Mouse (Mus musculus) limb, embryonic 12.5 days (tissue): ENCODE data around the gene Morn1. TPM values are rescaled to one million over a fixed set of nuclear protein-coding genes. Genes with fewer than 3 reads are reported as not detected.
"Not testable (repeated sequence)": the region's sequence is repeated elsewhere in the genome, so short reads cannot be mapped to it uniquely, and the experiment has no call there.

Experiments used
- ATAC-seq: fragments of 200-750 bp; cut with Nextera tagmentation; 2 replicates; pipeline ENCODE4 v1.8.0; 2017; ENCODE audit warnings: low read depth, moderate TSS enrichment; ENCODE audit not compliant: insufficient number of reproducible peaks, insufficient read depth, low FRiP score, low TSS enrichment
- H3K27ac ChIP-seq: fragments of 300-500 bp; sonication (generic); 2 replicates; pipeline ENCODE4 v1.5.1; 2016; ENCODE audit warnings: mild to moderate bottlenecking, moderate library complexity
- H3K27me3 ChIP-seq: fragments of 300-500 bp; sonication (generic); 2 replicates; pipeline ENCODE4 v1.6.1; 2016; ENCODE audit warnings: mild to moderate bottlenecking, moderate library complexity
- H3K36me3 ChIP-seq: fragments of 300-500 bp; sonication (generic); 2 replicates; pipeline ENCODE4 v1.6.1; 2016; ENCODE audit warnings: mild to moderate bottlenecking, moderate library complexity
- H3K4me1 ChIP-seq: fragments of 300-500 bp; sonication (generic); replicated peaks from 2 replicates; pipeline ENCODE4 v1.6.1; 2016
- H3K4me2 ChIP-seq: fragments of 300-500 bp; sonication (generic); 2 replicates; pipeline ENCODE4 v1.6.1; 2016; ENCODE audit warnings: mild to moderate bottlenecking, moderate library complexity
- H3K4me3 ChIP-seq: fragments of 300-500 bp; sonication (generic); replicated peaks from 2 replicates; pipeline ENCODE4 v1.5.1; 2016; ENCODE audit warnings: mild to moderate bottlenecking
- H3K9ac ChIP-seq: fragments of 300-500 bp; sonication (generic); replicated peaks from 2 replicates; pipeline ENCODE4 v1.6.1; 2016; ENCODE audit warnings: mild to moderate bottlenecking, moderate library complexity
- H3K9me3 ChIP-seq: fragments of 300-500 bp; sonication (generic); 2 replicates; pipeline ENCODE4 v1.6.1; 2016; ENCODE audit warnings: mild to moderate bottlenecking, moderate library complexity
- WGBS: fragments of 180-500 bp; shearing (Covaris S2); methylation state at CpG from one replicate; pipeline ENCODE4 v1.1.7; 2016; 5-methylcytosine and 5-hydroxymethylcytosine counted together
- polyA plus RNA-seq: library from polyadenylated mRNA; unstranded; fragments of >200 nt; fragmentation: Nextera tagmentation; extraction: Ambion mirVana; gene quantifications from 2 replicates; pipeline ENCODE4 v1.2.1, GENCODE M21; 2016

Morn1 gene
- polyA plus RNA-seq, 1 experiment from 2014 or later = 5.2 TPM

GRCm38 (mm10) chr4:155065970-155066833 is 20.2 kb upstream of the Morn1 start:
- H3K9ac ChIP-seq = peak overlapping the region; percentile 5; the same call in 1 of the 2 replicates
- no peaks in the 10 kb centered on the region for H3K9me3 ChIP-seq
- H3K27me3 ChIP-seq = no peaks in the 10 kb centered on the region
- peak; percentile 29 for ATAC-seq
- H3K4me1 ChIP-seq = peaks cover 18% of the 10 kb centered on the region
- peak overlapping the region; percentile 81 for H3K4me2 ChIP-seq
- peak overlapping the region; percentile 79 for H3K27ac ChIP-seq
- H3K36me3 ChIP-seq = peaks cover 32% of the 10 kb centered on the region
- WGBS = 4% methylated on average over 15 of the region's 15 CpGs
- H3K4me3 ChIP-seq = peak overlapping the region; percentile 68

GRCm38 (mm10) chr4:155066834-155067522 is 19.4 kb upstream of the Morn1 start, which contains the start of gene Pex10:
Gene Pex10, plus strand, starts transcription at chr4:155067016.
- H3K4me1 ChIP-seq = peaks cover 14% of the 10 kb centered on the region
- no peaks in the 10 kb centered on the region for H3K27me3 ChIP-seq
- ATAC-seq = peak; percentile 86
- H3K27ac ChIP-seq = peak within 1 kb of the TSS; percentile 79
- H3K4me2 ChIP-seq = peak within 1 kb of the TSS; percentile 81
- no peaks in the 10 kb centered on the region for H3K9me3 ChIP-seq
- H3K4me3 ChIP-seq = peak within 1 kb of the TSS; percentile 68
- WGBS = under 1% methylated on average over 48 of the region's 48 CpGs
- H3K9ac ChIP-seq = peak within 1 kb of the TSS; percentile 73
- peaks cover 40% of the 10 kb centered on the region for H3K36me3 ChIP-seq

GRCm38 (mm10) chr4:155068357-155068972 is 17.9 kb upstream of the Morn1 start:
- ATAC-seq = no peak
- peaks cover 14% of the 10 kb centered on the region for H3K4me1 ChIP-seq
- no peak overlapping the region for H3K4me3 ChIP-seq
- H3K9ac ChIP-seq = no peak overlapping the region
- no peak overlapping the region for H3K4me2 ChIP-seq
- no peaks in the 10 kb centered on the region for H3K9me3 ChIP-seq
- peaks cover 54% of the 10 kb centered on the region for H3K36me3 ChIP-seq
- H3K27ac ChIP-seq = no peak overlapping the region
- 95% methylated on average over 20 of the region's 20 CpGs for WGBS
- H3K27me3 ChIP-seq = no peaks in the 10 kb centered on the region

GRCm38 (mm10) chr4:155069191-155069590 is 17.2 kb upstream of the Morn1 start:
- H3K4me3 ChIP-seq = no peak overlapping the region
- no peaks in the 10 kb centered on the region for H3K27me3 ChIP-seq
- ATAC-seq = no peak
- peaks cover 14% of the 10 kb centered on the region for H3K4me1 ChIP-seq
- no peak overlapping the region for H3K27ac ChIP-seq
- H3K4me2 ChIP-seq = no peak overlapping the region
- no peak overlapping the region for H3K9ac ChIP-seq
- WGBS = 84% methylated on average over 6 of the region's 6 CpGs
- peaks cover 60% of the 10 kb centered on the region for H3K36me3 ChIP-seq
- H3K9me3 ChIP-seq = no peaks in the 10 kb centered on the region

GRCm38 (mm10) chr4:155070199-155070598 is 16.2 kb upstream of the Morn1 start:
- Histone ChIP-seq H3K9ac (no peak overlapping the region), H3K4me2 (no peak overlapping the region), H3K27ac (no peak overlapping the region), H3K4me1 (peaks cover 14% of the 10 kb centered on the region), H3K36me3 (peaks cover 71% of the 10 kb centered on the region), H3K4me3 (no peak overlapping the region), H3K9me3 (no peaks in the 10 kb centered on the region), H3K27me3 (no peaks in the 10 kb centered on the region)
- 92% methylated on average over 13 of the region's 13 CpGs for WGBS
- ATAC-seq = no peak

- no peaks in the 10 kb centered on the region for H3K9me3 ChIP-seq
- peaks cover 78% of the 10 kb centered on the region for H3K36me3 ChIP-seq
- no peak overlapping the region for H3K27ac ChIP-seq
- peaks cover 14% of the 10 kb centered on the region for H3K4me1 ChIP-seq
- WGBS = 96% methylated on average over 5 of the region's 5 CpGs
- H3K4me2 ChIP-seq = no peak overlapping the region
- no peak overlapping the region for H3K9ac ChIP-seq
- H3K4me3 ChIP-seq = no peak overlapping the region
- no peaks in the 10 kb centered on the region for H3K27me3 ChIP-seq
- ATAC-seq = no peak
These were observed 15.5 kb upstream of the Morn1 start for GRCm38 (mm10) chr4:155070921-155071320.

GRCm38 (mm10) chr4:155074418-155074817 is 12.0 kb upstream of the Morn1 start:
- no peak overlapping the region for H3K4me3 ChIP-seq
- H3K27ac ChIP-seq = no peak overlapping the region
- no peaks in the 10 kb centered on the region for H3K27me3 ChIP-seq
- WGBS = 85% methylated on average over 9 of the region's 9 CpGs
- H3K9ac ChIP-seq = no peak overlapping the region
- H3K9me3 ChIP-seq = no peaks in the 10 kb centered on the region
- no peak for ATAC-seq
- H3K4me2 ChIP-seq = no peak overlapping the region
- no peaks in the 10 kb centered on the region for H3K4me1 ChIP-seq
- H3K36me3 ChIP-seq = peaks cover 94% of the 10 kb centered on the region

GRCm38 (mm10) chr4:155075137-155075536 is 11.2 kb upstream of the Morn1 start:
- 87% methylated on average over 9 of the region's 9 CpGs for WGBS
- ATAC-seq = no peak
- H3K27ac ChIP-seq = no peak overlapping the region

GRCm38 (mm10) chr4:155075813-155076212 is 10.6 kb upstream of the Morn1 start:
- no peaks in the 10 kb centered on the region for H3K27me3 ChIP-seq
- no peak overlapping the region for H3K4me3 ChIP-seq
- no peaks in the 10 kb centered on the region for H3K4me1 ChIP-seq
- peaks cover 94% of the 10 kb centered on the region for H3K36me3 ChIP-seq
- no peak overlapping the region for H3K9ac ChIP-seq
- no peak overlapping the region for H3K4me2 ChIP-seq
- H3K27ac ChIP-seq = no peak overlapping the region
- no peak for ATAC-seq
- H3K9me3 ChIP-seq = no peaks in the 10 kb centered on the region
- 92% methylated on average over 2 of the region's 2 CpGs for WGBS

More at GRCm38 (mm10) chr4:155075137-155075536, 11.2 kb upstream of the Morn1 start:
- Histone ChIP-seq H3K9ac (no peak overlapping the region), H3K9me3 (no peaks in the 10 kb centered on the region), H3K27me3 (no peaks in the 10 kb centered on the region), H3K4me1 (no peaks in the 10 kb centered on the region), H3K4me2 (no peak overlapping the region), H3K36me3 (peaks cover 94% of the 10 kb centered on the region), H3K4me3 (no peak overlapping the region)

GRCm38 (mm10) chr4:155076677-155077076 is 9.7 kb upstream of the Morn1 start:
- H3K27ac ChIP-seq = no peak overlapping the region
- H3K36me3 ChIP-seq = peaks cover 92% of the 10 kb centered on the region
- no peaks in the 10 kb centered on the region for H3K4me1 ChIP-seq
- no peak overlapping the region for H3K4me2 ChIP-seq
- H3K27me3 ChIP-seq = no peaks in the 10 kb centered on the region
- 94% methylated on average over 9 of the region's 9 CpGs for WGBS
- H3K9ac ChIP-seq = no peak overlapping the region
- H3K9me3 ChIP-seq = no peaks in the 10 kb centered on the region
- no peak for ATAC-seq
- H3K4me3 ChIP-seq = no peak overlapping the region

- H3K4me1 ChIP-seq, H3K4me3 ChIP-seq, H3K27me3 ChIP-seq, H3K9me3 ChIP-seq, H3K9ac ChIP-seq, H3K4me2 ChIP-seq, H3K27ac ChIP-seq, ATAC-seq: not testable (repeated sequence)
- WGBS = 92% methylated on average over 10 of the region's 10 CpGs
- peaks cover 92% of the 10 kb centered on the region for H3K36me3 ChIP-seq
These were observed 7.6 kb upstream of the Morn1 start for GRCm38 (mm10) chr4:155078808-155079207.
